Mouse (Mus musculus) T-cell, adult 2 months (primary cell): Measurements from ENCODE around the gene Cpxm2.

Experiments used
- DNase-seq: peaks from one replicate; pipeline ENCODE4 v3.0.0; 2022; ENCODE audit warnings: low spot score

The Cpxm2 gene

DNA sequence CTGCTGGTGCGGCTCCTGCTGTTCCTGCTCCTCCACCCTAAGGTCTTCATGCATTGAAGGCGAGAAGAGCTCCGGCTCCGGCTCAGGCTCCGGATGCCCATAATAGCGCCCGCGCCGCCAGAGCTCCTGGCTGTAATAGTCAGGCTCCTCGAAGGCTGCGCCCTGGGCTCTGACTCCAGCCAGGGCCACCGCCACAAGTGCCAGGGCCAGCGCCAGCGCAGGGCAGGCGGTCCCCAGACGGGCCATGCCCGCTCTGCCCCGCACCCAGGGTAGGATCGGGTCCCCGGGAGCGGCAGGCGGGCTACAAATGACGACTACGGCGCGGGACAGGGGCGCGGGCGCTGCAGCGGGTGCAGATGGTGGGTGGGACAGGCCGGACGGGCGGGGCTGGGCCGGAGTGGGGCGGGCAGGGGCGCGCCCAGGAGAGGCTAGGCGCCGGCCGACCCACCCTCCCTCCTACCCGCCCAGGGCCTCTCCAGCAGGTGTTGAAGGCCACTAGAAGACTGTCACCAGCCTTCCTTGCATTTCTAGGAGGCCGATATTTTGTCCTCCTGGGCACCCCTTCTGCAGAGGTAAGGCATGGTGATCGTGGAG, at the start of gene Cpxm2:
Cpxm2 (minus strand) TSS at position 372 of the 594 bp plus-strand sequence.
- no peak for DNase-seq

GRCm38 (mm10) chr7:132204073-132204612, 49.6 kb upstream of the Cpxm2 start:
- DNase-seq, result no peak

GRCm38 (mm10) chr7:132199686-132200085, 45.1 kb upstream of the Cpxm2 start:
- DNase-seq, result no peak

DNA sequence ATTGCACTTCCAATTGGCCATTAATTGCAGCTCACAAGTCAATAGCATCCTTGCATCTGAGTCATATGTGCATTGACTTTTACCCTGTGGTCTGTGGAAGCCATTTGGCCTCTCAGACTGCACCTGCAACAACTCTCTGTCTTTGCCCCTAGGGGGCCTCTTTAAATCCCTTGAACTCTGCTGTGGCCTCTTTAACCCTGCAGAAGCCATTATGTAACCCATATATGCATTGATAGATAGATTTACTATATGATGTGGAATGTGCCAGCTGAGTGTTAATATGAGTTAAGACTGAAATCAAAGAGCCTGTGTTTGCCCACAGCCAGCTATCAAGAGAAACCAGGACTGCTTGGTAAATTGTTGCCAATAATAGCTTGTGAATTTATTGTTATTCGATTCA, 44.3 kb upstream of the Cpxm2 start:
- no peak for DNase-seq

DNA sequence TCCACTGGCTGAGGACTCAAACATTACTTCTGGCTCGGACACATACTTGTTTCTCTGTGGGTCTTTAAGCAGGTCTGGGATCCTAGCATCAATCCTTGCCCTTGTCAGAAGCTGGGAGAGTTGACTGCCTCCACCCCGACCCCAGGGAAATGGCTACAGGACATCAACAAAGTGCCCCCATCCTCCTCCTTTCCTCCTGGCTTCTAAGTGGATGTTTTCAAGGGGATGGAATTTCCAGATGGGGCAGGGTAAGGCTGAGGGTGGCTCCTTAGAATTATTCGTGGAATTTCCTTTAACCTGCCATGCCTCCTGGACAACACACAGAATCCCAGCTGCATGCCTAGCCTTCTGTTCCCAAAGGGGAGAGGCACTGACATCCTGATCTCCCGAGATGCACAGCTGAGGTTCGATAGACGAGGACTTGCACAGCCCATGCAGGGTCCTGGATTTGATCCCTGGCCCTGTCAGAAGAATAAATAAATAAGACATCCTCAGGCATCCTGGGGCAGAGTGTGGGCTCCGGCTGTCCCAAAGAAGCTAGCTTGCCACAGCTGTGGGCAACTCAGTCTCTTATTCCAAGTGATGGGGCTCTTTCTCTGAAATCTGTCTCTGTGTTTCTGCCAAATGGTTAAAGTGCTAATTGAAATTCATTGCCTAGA, 43.4 kb upstream of the Cpxm2 start:
- no peak for DNase-seq

DNA sequence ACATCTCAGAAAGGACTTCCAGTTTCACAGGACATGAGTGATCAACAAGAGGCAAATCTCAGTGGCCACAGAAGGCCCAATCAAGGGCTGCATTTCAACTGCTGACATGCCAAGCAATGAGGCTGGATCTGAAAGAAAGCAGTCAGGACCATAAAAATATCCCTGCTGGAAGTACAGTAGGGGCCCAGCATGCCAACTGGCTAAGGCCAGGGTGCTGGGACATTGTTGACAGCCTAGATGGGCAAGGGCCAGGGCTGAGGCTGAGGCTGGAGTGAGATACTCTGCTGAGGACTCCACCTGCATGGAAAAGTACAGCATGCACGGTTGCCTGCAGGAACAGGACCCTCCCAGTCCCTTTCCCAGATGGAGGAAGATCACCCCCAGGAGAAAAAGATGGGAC, 42.0 kb upstream of the Cpxm2 start:
- no peak for DNase-seq

GRCm38 (mm10) chr7:132193606-132194005, 39.1 kb upstream of the Cpxm2 start:
- no peak for DNase-seq

DNA sequence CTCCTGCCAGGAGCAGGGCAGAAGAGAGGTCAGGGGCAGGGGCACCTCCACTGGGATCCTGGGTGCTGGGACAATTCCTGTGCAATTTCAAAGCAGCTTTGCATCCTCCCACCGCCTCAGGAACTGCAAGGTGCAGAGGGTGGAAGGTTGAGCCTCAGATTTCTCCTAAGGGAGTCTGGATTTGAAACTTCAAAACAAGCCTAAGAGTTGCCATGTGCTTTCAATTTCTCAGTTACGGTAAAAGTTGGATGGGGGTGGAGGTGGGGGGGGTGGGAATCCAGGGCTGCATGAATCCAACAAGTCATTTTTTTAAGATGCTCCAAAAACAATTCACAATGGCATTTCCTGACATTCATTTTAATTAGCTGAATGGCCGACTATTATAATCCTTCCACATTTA, 32.9 kb upstream of the Cpxm2 start:
- no peak for DNase-seq

DNA sequence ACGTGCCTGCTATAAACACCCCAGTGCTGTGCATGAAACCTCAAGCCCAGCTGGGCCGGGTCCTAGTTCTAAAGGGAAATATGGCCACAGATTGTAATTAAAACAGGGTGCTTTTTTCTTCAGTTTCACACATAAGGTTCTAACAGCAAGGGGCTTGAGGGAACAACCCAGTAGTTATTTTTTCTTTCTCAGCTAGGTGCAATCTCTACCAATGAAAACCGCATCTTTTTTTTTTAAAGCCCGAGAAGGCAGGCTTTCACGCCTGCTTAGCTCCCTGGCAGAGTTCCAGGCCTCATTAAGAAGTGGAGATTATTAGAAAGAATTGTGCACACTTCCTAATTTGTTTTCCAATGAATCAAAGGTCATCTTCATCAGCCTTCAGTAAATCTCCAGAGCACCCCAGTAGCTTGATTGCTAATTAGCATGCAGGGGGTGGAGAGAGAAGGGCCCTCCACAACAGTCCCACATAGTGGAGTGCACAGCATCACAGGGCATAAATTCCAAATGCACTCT, 29.4 kb upstream of the Cpxm2 start:
- no peak for DNase-seq

DNA sequence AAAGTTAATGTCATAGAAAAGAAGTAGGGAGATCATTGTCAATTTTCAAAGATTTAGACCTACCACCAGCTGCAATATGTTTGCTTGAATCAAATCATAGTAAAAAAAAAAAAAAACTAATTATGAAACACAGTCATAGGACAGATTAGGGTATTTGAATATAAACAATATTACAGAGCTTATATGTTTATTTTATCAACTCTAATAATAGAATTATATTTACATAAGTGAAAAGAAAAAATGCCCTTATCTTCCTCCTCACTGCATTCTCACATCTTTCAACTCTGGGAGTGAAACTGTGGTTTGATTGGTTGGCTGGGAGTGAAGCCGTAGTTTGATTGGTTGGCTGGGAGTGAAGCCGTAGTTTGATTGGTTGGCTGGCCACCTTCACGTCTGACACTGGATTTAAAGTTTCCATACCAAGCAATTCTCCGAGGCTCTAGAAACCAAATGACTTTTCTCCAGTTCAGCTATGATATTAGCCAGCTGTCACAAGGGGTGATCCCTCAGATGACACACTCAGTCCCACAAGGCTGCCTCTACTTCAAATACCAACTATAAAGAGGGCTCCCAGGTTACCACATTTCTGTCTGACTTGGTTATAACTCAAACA, 27.2 kb upstream of the Cpxm2 start:
- DNase-seq, result no peak

DNA sequence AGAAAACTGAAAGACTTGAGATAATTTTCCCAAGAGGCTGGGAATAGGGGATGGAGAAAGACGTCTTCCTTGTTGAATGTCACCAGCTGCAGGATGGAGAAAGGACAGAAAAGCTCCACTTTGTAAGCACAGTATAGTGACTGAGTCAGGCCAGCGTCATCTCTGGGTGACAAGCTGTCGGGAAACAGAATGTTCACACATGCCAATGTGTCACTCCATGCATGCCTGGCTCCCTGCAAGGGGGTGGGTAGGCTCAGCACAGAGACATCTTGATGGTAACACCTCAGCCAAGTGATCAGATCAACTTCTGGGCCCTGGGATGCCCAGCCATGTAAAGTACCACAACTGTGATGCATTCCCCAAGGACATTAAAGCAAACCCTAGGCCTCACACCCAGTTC, 26.5 kb upstream of the Cpxm2 start:
- DNase-seq, result no peak

DNA sequence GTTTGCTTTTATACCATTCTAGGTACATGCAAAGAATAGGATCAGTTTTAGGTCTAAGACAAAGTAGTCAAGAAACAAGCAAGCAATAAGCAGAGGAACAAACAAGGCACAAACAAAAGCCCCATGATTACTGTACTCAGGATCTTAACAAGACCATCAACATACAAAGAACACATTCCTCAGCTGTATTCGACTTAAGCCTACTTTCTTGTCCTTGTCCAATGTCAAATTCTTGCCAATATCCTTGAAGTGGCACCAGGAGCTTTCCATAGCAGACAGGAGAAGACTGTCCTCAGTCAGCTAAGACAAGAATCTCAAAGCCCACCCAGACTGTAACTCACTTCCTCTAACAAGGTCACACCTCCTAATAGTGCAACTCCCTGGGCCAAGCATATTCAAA, 24.5 kb upstream of the Cpxm2 start:
- DNase-seq, result no peak

DNA sequence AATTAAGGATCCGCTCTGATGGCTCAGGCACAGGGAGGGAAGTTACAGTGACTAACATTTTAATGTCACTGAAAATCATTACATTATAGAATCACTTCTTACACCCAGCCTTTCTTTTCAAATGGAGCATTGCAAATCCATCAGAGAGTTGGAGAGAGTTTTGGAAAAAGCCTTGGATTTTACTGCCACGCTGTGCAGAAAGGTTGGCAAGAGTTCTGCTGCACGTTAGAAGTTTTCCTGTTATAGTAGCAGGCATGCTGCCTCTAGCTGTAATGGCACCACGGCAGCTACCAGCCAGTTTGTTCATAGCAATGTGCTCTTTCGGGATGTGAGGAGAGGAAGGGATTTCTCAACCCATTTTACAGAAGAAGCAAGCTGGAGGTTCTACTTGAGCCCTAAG, 20.2 kb upstream of the Cpxm2 start:
- no peak for DNase-seq

GRCm38 (mm10) chr7:132174296-132174695, 19.8 kb upstream of the Cpxm2 start:
- no peak for DNase-seq

- DNase-seq, result no peak
Measured at GRCm38 (mm10) chr7:132172220-132172619, 17.7 kb upstream of the Cpxm2 start.

- no peak for DNase-seq
Measured at GRCm38 (mm10) chr7:132171716-132172115, 17.2 kb upstream of the Cpxm2 start.

GRCm38 (mm10) chr7:132169419-132170169, 15.1 kb upstream of the Cpxm2 start:
- no peak for DNase-seq

DNA sequence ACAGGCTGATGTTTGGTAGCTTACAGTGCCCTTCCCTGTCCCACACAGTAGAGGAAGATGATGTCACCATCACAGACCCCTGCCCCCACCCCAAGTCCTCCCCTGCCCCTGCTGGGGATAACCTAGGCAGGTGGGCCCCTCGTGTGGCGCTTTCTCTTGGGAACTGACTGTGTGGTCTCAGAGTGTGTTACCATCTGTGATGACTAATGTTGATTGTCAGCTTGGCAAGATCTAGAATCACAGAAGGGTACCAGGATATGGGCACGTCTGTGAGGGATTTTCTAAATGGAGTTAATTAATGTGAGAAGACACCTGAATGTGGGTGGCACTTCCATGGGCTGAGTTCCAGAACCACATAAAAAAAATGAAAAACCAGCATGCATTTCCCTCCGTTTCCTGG, 12.7 kb upstream of the Cpxm2 start:
- DNase-seq, result no peak

DNA sequence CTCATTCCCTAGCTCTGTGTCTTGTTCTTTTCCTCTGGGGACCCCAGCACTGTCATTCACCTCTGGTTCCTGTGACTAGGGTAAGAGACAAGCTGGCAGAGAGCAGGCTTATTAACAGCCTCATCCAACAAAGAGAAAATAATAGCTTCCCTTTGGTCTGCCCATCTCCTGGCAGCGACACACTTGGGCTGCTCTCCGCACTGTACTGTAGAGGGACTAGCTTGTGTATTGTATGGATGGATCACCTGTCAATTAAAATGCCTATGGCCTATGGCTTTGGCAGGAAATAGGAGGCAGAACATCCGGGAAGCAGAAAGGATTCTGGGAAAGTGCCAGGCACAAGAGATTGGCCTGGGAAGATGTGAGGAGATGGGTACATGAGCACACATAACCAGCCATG, 7.7 kb upstream of the Cpxm2 start:
- DNase-seq, result no peak

- DNase-seq, result no peak
Measured at GRCm38 (mm10) chr7:132158321-132159025, 3.9 kb upstream of the Cpxm2 start.

DNA sequence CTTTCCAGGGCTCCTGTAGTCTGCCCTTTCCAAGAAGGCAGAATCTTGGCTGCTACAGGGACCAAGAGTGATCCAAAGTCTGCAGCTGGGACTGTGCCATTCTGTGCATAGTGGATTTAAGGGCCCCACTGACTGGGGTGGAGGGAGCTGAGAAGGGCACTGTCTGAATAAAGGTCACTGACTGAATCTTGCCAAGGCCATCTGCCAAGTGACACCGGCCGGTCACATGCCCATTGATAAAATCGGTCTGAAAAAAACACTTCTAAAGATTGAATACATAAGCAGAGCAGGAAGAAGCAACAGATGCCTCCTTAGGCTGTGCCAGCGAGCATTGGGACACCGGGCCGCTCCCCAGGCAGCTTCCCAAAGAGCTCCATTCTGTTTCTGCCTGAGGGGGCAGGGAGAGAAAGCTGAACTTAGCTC, 803 bp downstream of the Cpxm2 start:
- DNase-seq, result no peak
